ENCODE assay signal across 13 mouse cellular contexts in the genomic region with DNA sequence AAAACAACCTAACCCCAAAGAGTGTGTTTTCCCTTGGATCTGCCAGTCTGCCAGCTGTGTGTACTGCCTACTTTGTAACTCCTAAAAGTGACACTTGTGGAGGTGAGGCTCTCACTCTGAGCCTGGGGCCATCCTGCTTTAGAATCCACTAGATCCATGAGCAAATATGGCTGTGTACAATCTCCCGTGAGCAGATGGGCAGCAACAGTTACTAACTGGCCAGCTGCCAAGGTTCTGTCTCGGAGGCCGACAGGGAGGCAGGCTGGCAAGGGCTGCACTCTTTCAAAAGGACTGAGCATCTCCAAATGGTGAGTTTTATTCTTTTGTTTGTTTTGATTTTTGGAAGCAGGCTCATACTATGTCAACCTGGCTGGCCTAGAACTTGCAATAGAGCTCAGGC. TPM values are rescaled to one million over a fixed set of nuclear protein-coding genes. Genes with fewer than 3 reads are reported as not detected.
DNase-seq lines count a peak whose midpoint lies in the region; ATAC-seq and TF ChIP-seq lines count a peak whose summit lies in the region.
"Had no signal": no experiment of that assay in that cellular context is flagged by ENCODE, and none has a peak within 500 bp of the region (broad histone marks: within the 10 kb centered on the region; RNA-seq: fewer than 3 reads in every experiment).

No protein-coding gene starts in this region.

- no peak overlapping the region for H3K9ac ChIP-seq in MEL (ENCODE audit: control insufficient read depth, low read depth, low read length, poor library complexity, severe bottlenecking)
- H3K9ac ChIP-seq: heart, embryonic 13.5 days had no signal

- H3K4me3 ChIP-seq in MEL (ENCODE audit: control insufficient read depth in 1 of 2, insufficient read depth in 1 of 2, low read depth in 2 of 2, low read length in 2 of 2) = no peak overlapping the region
- H3K4me3 ChIP-seq: heart, embryonic 13.5 days had no signal

- no peak for TF ChIP-seq RAD21 in MEL (IDR thresholded peaks at IDR 0.05; ENCODE audit: low read depth, low read length)

- no peaks in the 10 kb centered on the region for H3K9me3 ChIP-seq in MEL (replicated peaks; ENCODE audit: insufficient read depth, low read length)
- H3K9me3 ChIP-seq: heart, embryonic 13.5 days had no signal

- peaks cover 0 to 7% of the 10 kb centered on the region in 2 experiments; a peak in 1 of 4 replicates for H3K4me1 ChIP-seq in MEL (ENCODE audit: control insufficient read depth in 1 of 2, insufficient read depth in 2 of 2, low read length in 2 of 2)

- H3K36me3 ChIP-seq in MEL (ENCODE audit: control insufficient read depth in 1 of 2, insufficient read depth in 2 of 2, low read length in 2 of 2) = peaks cover 0 to 2% of the 10 kb centered on the region in 2 experiments; a peak in 2 of 4 replicates

- DNase-seq in layer of hippocampus, adult 11-12 months (ENCODE audit: low spot score) = peak; percentile 35
- no peak for DNase-seq in layer of hippocampus, postnatal 14 days (ENCODE audit: low spot score in 2 of 2)
- peak; percentile 58 for DNase-seq in MEL (ENCODE audit: low read depth, low spot score)
- DNase-seq in adrenal gland, postnatal 36 days = peak; percentile 66 to 72
- DNase-seq in embryo, embryonic 11 days = no peak
- DNase-seq in c-Kit-positive CD71-positive TER-119-positive erythroid progenitor cells, embryonic 14.5 days (ENCODE audit: low spot score) = no peak
- DNase-seq in thymus, postnatal 25 days = no peak
- DNase-seq: kidney, adult 18-20 months had no signal

- peak; percentile 16 to 61; a peak in 2 of 4 replicates for TF ChIP-seq EP300 in MEL (IDR thresholded peaks at IDR 0.05; ENCODE audit: low read depth in 1 of 2, low read length in 2 of 2)

- H3K79me2 ChIP-seq in MEL (ENCODE audit: control insufficient read depth, insufficient read depth, low read length, poor library complexity) = no peaks in the 10 kb centered on the region

- H3K27me3 ChIP-seq in MEL (ENCODE audit: control insufficient read depth in 1 of 2, insufficient read depth in 2 of 2, low read length in 2 of 2) = no peaks in the 10 kb centered on the region
- H3K27me3 ChIP-seq: CH12.LX; heart, embryonic 13.5 days had no signal

- peak; percentile 86 for ATAC-seq in erythroblast, adult 5-6 weeks (replicated peaks; ENCODE audit: low FRiP score, poor library complexity, severe bottlenecking)

- no peak for TF ChIP-seq POLR2A in MEL (IDR thresholded peaks at IDR 0.05; ENCODE audit: control insufficient read depth in 1 of 2, insufficient read depth in 1 of 2, low read depth in 1 of 2, low read length in 2 of 2, poor library complexity in 1 of 2)

- H3K27ac ChIP-seq in MEL (ENCODE audit: control insufficient read depth, low read depth, low read length) = no peak overlapping the region
- H3K27ac ChIP-seq: heart, embryonic 13.5 days had no signal

- no peak for TF ChIP-seq CTCF in MEL (IDR thresholded peaks at IDR 0.05 in 2 of 3, conservative IDR thresholded peaks at IDR 0.05 in 1 of 3; ENCODE audit: control insufficient read depth in 1 of 3, insufficient read depth in 1 of 3, low read depth in 2 of 3, low read length in 3 of 3, poor library complexity in 1 of 3, severe bottlenecking in 1 of 3)

TF ChIP-seq in MEL, 35 proteins besides CTCF, POLR2A, EP300 and RAD21:
- TF ChIP-seq USF1 (IDR thresholded peaks at IDR 0.05; ENCODE audit: low read depth, low read length) (no peak), TCF12 (IDR thresholded peaks at IDR 0.05; ENCODE audit: low read depth, low read length) (0 out of 2 replicates have a peak, but pooled peaks have one; percentile 20), TAL1 (IDR thresholded peaks at IDR 0.05; ENCODE audit: low read length) (peak; percentile 63), MYB (IDR thresholded peaks at IDR 0.05; ENCODE audit: low read depth, low read length) (0 out of 2 replicates have a peak, but pooled peaks have one; percentile 12)

RNA-seq across cellular contexts. Expression of a gene that starts 6.4 kb away (rescaled TPM):
- total RNA-seq in layer of hippocampus, postnatal 14 days (2021) = not detected
- total RNA-seq in MEL (2012; rRNA removed) = not detected in 2 replicates
- polyA plus RNA-seq in MEL (2012; ENCODE audit: insufficient read depth in 1 of 2, insufficient read length in 2 of 2, low read depth in 1 of 2, low replicate concordance in 2 of 2, missing spikeins in 1 of 2) = not detected
- under 1 TPM in 1 of 2 experiments, not detected in 1; 0.69 TPM for total RNA-seq in adrenal gland, postnatal 36 days (2021)
- total RNA-seq in erythroblast, adult 5-6 weeks (2015; ENCODE audit: low replicate concordance) = not detected in 2 replicates
- total RNA-seq in erythroblast, adult 5-6 weeks (2017; ENCODE audit: low replicate concordance) = not detected in 2 replicates
- total RNA-seq: CH12.LX; gastrocnemius, adult 8-10 months had no signal
- polyA plus RNA-seq: lung, embryonic 16.5 days had no signal

RNA-seq across cellular contexts. Expression of a gene that starts 22.8 kb away (rescaled TPM):
- 10 to 100 TPM; 20.8 to 21.8 TPM for total RNA-seq in layer of hippocampus, postnatal 14 days (2021)
- 13.4 and 17.0 TPM in 2 replicates for total RNA-seq in MEL (2012; rRNA removed)
- 10 to 100 TPM in 1 of 2 experiments, not detected in 1; 12.1 TPM for polyA plus RNA-seq in MEL (2012; ENCODE audit: insufficient read depth in 1 of 2, insufficient read length in 2 of 2, low read depth in 1 of 2, low replicate concordance in 2 of 2, missing spikeins in 1 of 2)
- 10 to 100 TPM; 20.5 to 21.0 TPM for total RNA-seq in adrenal gland, postnatal 36 days (2021)
- 1.7 and 2.1 TPM in 2 replicates for total RNA-seq in erythroblast, adult 5-6 weeks (2015; ENCODE audit: low replicate concordance)
- total RNA-seq in erythroblast, adult 5-6 weeks (2017; ENCODE audit: low replicate concordance) = 0.60 and 1.7 TPM in 2 replicates

Comparison
In these comparisons a context has a peak if more than half of its experiments do, and no peak if none do; other contexts are left out.
1. DNase-seq: peak in layer of hippocampus, adult 11-12 months (single experiment), MEL (single experiment) and adrenal gland, postnatal 36 days (2 of 2); none in layer of hippocampus, postnatal 14 days (0 of 2), embryo, embryonic 11 days (single experiment), c-Kit-positive CD71-positive TER-119-positive erythroid progenitor cells, embryonic 14.5 days (single experiment) and thymus, postnatal 25 days (single experiment).